Mouse (Mus musculus) right cerebral cortex, adult 2 months (tissue): ENCODE measurements around the gene Acap1.
"Not testable (repeated sequence)": the region's sequence is repeated elsewhere in the genome, so short reads cannot be mapped to it uniquely, and the experiment has no call there.

Experiments
- DNase-seq, 2 experiments: peaks; one replicate each; pipeline ENCODE4 v3.0.0; 2021 to 2022; ENCODE audit warnings: low spot score in 2 of 2

Gene Acap1

DNA sequence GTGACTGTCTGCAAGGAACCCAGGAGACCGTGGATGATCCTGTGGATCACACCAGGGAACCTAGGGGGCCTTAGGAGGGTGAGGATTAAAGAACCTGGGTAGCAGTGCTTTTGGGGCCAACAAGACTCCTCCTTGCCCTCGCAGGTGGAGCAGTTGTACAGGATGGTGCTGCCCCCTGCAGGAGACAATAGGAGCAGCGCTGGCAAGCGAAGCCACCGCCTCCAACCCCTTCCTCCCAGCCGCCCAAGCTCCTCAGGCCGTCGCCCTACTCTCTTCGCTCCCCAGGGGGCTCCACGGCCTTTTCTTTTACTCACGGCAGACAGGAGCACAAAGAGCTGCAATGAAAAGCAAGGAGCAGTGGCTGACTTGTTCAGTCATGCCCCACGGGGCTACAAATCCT, 18.5 kb downstream of the Acap1 start:
- DNase-seq = peak; percentile 71 to 72

DNA sequence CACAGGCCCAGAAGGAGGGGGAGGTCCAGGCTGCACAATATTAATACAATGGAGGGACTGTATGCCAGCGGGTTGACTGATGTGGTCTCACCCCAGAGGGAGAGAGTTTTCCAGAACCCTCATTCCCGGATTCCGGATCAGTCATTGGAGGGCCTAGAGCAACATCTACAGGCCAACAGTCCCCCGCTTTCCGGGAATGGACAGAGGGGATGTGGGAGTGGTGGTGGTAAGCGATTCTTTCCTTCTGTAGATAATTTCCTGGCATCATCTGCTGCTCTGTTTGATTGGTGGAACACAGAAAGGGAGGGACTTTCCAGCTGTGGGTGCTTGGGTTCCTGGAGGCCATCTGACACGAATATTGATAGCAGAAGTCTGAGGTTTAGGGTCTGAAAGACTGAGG, 19.2 kb downstream of the Acap1 start:
- DNase-seq = peak in 1 of 2 experiments; percentile 22

- DNase-seq = no peak
Observed at GRCm38 (mm10) chr11:69872451-69872850, 22.9 kb downstream of the Acap1 start.

DNA sequence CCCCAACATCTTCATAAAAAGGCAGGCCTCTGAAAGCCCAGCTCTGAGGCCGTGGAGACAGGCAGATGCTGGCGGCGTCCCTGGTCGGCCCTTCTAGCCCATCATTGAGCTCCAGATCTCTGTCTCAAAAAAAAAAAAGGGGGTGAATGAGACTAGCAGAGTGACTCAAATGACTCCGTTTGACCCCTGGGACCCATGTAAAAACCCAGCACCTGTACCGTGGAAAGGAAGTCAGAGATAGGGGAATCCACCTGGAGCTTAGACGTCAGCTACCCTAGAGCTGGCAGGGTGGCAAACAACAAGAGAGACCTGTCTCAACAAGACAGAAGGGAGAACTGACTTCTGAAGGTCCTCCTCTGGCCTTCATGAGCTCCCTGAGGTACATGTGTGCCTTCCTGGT, 23.5 kb downstream of the Acap1 start:
- DNase-seq = no peak

GRCm38 (mm10) chr11:69870289-69871069, 24.9 kb downstream of the Acap1 start:
- no peak for DNase-seq

- DNase-seq = no peak
Observed at GRCm38 (mm10) chr11:69867335-69867734, 28.0 kb downstream of the Acap1 start.

- DNase-seq = no peak
Observed at GRCm38 (mm10) chr11:69865561-69865960, 29.8 kb downstream of the Acap1 start.

- no peak for DNase-seq
Observed at GRCm38 (mm10) chr11:69864138-69864860, 31.0 kb downstream of the Acap1 start.

DNA sequence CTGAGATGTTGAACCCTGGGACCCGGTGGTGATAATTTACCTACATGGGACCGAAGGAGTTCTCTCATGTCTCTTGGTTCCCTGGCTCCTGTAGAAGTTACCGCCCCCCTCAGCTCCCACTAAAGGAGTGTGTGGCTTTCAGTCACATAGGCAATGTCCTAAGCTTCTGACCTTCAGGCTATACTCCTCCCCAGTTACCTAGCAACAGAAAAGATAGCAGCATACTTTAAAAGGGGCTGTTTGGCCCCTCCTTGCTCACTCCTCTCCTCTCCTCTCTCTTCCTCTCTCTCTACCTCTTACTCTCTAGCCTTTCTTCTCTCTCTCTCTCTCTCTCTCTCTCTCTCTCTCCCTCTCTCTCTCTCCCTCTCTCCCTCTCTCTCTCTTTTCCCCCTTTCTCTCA, 31.6 kb downstream of the Acap1 start:
- not testable (repeated sequence) for DNase-seq

DNA sequence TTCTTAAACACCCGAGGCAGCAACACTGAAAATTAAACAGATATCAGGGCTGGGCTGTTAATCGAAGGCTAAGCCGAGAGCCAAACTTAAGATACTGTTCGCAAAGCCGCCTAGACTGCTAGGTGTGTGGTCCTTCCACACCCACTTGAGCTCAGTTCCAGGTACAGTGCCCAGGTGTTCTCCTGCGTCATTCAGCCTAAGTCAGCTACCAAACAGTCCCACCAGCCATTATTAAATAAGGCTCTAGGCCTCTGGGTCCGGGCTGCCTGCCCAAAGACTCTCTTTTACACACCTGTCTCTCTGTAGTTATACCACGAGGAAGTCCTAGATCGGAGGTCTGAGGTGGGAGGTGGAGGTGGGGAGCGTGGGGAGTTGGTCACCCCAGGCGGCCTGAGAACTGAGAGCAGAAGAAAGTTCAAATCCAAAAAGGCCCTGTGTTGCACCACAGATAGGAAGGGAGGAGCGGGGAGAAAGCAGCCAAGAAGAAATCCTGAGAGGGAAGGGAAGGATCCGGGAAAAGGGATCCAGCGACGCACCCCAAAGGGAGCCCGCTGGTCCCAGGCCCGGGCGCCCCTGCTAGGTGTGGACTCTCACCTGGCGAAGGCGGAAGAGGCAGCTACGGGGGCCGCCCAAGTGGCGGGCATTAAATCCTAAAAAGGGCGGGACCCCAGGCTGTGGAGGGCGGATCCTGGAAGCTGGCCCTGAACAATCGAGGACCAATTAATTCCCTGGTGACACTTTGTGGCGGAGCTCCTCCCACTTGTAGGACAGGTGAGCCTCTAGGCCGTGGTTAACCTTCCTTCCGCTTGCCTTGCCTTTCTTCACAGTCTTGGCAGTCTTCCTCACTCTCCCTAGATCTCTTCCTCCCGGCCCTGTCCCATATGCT, 37.0 kb downstream of the Acap1 start, which contains the start of gene Tnk1:
Gene Tnk1 (minus strand): TSS at position 618 of the 886 bp plus-strand sequence.
- DNase-seq = no peak

GRCm38 (mm10) chr11:69855347-69855746, 40.0 kb downstream of the Acap1 start:
- no peak for DNase-seq

DNA sequence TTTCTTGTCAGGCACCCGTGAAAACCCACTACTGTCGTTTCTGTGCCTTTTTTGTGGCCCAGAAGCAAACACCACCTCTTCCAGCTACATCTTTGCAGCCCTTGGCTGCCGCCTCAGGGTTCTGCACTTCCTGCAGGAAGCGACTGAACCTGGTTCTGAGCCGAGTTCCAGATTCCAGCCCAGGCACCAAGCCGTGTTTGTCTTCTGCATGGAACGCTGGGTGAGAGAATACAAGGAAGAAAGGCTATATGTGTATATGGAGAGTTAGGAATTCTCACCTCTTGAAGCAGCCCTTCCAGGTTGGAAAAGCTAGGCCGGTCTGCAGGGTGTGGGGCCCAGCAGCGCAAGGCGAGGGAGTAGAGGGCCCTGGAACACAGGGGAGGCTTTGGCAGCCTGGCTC, 40.7 kb downstream of the Acap1 start:
- DNase-seq = no peak

- no peak for DNase-seq
Observed at GRCm38 (mm10) chr11:69853994-69854393, 41.3 kb downstream of the Acap1 start.

DNA sequence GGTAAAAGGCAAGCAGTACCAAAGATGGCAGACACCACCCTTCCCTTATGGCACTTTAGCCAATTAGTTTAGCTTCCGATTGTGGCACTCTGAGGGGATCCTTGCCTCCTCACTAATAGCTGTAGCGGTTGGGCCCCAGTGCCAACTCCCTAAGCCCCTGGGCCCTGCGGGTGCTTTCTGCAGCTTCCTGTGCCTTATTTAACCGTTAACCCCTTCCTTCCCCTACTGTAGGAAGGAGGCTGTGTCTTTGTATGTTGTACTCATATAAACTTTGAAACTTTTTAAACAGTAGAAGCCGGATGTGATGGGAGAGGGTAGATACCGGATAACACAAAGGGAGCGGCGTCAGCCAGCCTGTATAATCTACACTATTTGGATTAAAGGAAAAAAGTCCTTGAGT, 44.6 kb downstream of the Acap1 start:
- no peak for DNase-seq

GRCm38 (mm10) chr11:69849884-69850283, 45.5 kb downstream of the Acap1 start:
- DNase-seq = no peak

DNA sequence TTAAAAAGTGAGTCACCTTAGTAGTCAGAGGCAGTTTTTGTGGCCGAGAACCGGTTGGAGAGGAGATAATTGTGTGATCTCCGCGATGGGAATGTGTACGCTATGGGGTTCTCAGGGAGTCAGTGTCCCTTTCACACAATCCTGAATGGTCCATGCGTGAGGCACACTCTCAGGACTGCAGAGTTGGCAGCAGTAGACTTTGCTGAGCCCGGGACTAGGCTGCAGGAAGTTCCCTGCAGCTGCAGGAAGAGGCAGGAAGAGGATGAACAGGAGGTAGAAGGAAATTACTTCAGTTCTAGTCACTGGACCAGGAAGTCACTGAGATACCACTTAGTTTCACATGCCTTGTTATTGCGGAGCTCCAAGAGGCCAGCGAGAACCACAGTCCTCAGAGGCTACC, 46.2 kb downstream of the Acap1 start:
- no peak for DNase-seq

DNA sequence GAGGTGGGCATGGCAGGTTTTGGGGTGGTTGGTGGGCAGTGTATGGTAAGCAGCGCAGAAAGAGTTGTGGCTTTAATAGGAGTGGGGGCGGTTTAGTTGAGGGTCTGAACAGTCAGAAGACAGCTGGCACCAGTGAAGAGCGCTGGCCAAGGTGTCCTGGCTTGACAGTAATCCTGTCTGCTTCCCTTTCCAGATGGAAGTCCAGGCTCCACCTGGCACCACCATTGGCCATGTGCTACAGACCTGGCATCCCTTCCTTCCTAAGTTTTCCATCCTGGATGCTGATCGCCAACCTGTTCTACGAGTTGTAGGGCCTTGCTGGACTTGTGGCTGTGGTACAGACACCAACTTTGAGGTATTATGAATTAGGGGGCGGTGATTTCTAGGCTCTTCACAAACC, 47.3 kb downstream of the Acap1 start:
- no peak for DNase-seq

DNA sequence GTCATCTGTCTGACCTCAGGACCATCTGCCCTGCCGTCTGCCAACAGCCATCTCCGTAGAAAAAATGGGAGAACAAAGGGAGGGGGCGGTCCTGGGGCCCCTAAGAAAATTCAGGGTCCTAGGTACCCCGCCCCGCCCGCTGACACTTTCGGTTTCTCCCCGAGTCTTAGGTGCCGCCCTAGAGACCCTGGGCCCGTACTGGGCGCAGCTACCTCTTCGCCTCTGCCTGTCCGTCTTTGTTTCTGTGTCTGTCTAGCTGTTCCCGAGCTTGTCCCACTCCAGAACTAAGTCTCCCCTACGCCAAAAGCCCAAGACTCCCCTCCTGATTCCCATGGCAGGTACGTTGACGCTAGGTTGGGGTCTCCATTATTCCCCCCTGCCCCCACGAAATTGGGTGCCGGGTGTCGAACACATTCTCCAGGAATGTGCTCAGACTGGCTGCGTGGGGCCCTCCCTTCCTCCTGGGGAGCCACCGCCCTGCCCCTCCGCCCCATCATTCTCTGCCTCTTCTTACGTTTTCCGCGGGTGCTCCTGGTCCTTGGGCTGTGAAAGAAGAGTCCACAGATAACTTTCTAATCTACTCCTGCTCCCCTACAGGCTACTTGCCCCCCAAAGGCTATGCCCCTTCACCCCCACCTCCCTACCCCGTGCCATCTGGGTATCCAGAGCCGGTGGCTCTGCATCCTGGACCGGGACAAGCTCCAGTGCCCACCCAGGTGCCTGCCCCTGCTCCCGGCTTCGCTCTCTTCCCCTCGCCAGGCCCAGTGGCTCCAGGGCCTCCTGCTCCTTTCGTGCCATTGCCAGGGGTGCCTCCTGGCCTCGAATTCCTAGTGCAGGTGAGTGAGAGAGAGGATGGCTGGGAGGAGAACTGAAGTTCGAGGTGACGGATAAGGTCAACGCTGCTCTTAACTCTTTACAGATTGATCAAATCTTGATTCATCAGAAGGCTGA, 48.3 kb downstream of the Acap1 start:
- no peak for DNase-seq

DNA sequence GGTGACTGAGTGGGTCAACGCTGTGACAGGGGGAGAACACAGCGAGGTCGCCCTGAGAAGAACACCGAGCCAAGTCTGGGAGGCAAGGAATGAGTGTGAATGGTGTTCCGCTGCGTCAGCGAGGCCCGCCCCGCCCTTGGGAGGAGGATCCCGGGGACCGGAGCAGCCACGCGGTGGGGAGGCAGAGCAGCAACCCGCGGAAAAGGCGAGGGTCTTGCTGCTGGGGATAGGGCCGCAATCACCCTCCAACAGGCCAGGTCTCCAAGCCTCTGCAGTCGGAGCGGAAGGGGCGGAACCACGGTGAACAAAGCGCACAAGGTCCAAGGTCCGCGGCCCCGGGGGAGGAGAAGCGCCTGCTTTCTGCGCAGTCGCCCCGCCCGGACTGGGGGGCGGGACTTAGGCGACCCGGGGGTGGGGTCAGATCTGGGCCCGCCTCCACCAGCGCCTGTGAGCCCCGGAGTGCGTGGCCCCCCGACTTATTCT, 49.1 kb downstream of the Acap1 start, which contains the start of gene Plscr3:
Gene Plscr3 (plus strand): TSS at position 179 of the 483 bp plus-strand sequence.
- DNase-seq = peak; percentile 80 to 90

DNA sequence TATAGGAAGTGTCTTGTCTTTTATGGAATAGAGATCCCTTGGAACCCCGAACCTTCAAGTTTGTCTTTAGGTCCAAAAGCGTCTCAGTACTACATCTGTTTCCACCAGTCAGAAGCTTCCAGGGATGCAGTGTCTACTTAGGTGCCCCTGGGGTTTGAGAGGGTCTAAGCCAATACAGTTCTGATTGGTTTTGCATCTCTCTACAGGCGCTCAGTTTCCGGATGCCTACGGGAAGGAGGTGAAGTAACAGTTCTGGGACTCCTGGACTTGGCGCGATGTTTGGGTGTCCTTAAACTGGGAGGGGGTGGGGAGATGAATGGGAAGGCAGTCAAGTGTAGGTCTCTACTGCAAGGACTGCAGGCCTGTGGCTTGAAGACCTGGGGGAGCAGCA, 56.6 kb downstream of the Acap1 start:
- DNase-seq = no peak
